Mouse (Mus musculus): ENCODE results near the gene Prpf8. TPM values are rescaled to one million over a fixed set of nuclear protein-coding genes. Genes with fewer than 3 reads are reported as not detected.
A peak's percentile ranks its signal among the peaks of the same experiment; 100 is the strongest.

Gene Prpf8
- total and polyA plus RNA-seq, 3 experiments: 187 to 345 (median 246) TPM

DNA sequence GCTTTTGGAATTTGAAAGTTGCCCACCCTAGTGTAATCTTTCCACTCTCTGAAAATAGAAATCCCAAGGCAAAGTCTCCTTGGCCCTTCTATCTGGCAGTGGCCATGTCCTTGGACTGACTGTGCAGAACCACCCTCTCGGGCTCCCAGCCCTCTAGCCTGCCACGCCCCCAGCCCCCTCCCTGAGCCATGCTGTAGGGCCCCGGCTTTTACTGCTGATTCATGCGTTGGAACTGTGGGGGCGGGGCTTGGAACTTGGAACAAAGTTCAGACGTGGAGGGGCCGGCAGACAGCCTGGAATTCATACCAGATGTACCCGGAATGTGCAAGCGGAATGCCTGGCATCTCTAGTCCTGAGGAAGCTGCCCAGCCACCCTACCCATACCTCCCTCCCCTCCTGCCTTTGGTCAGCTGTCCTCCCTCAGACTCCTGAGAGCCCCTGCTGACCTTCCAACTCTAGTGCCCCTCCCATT lies 23.7 kb upstream of the Prpf8 start:
- dilution Hi-C loops (cut with MboI; ENCODE audit: extremely low pct_ligation_motif_present, extremely low pct_unique_long_range_greater_than_20kb, low sequenced_read_pairs) (no loop called here), in situ Hi-C loops (cut with MboI; ENCODE audit: low pct_ligation_motif_present, low pct_unique_long_range_greater_than_20kb, low sequenced_read_pairs) (no loop called here)
- Histone ChIP-seq H3K27ac (ENCODE audit: insufficient read depth, low read depth) (no peak overlapping the region), H3K79me2 (replicated peaks; ENCODE audit: control insufficient read depth, extremely low read depth, insufficient read depth, poor library complexity, severe bottlenecking) (peaks cover 10% of the 10 kb centered on the region; the same call in 1 of the 2 replicates), H3K4me2 (ENCODE audit: insufficient read depth, low read depth, poor library complexity, severe bottlenecking) (peak overlapping the region; percentile 52), H3K27me3 (replicated peaks) (no peaks in the 10 kb centered on the region), H3K9me3 (replicated peaks; ENCODE audit: low read length) (peaks cover 12% of the 10 kb centered on the region), H3K9ac (ENCODE audit: insufficient read depth, low read depth) (peak overlapping the region; percentile 92), H3K36me3 (replicated peaks in 1 of 2; ENCODE audit: control insufficient read depth in 1 of 2, insufficient read depth in 1 of 2, low read length in 1 of 2) (peaks cover 20 to 30% of the 10 kb centered on the region in 2 experiments), H3K4me1 (ENCODE audit: control insufficient read depth in 1 of 2, insufficient read depth in 2 of 2) (peaks cover 17 to 66% of the 10 kb centered on the region in 2 experiments), H3K4me3 (replicated peaks in 1 of 3; ENCODE audit: low read depth in 2 of 3, low read length in 2 of 3, poor library complexity in 1 of 3) (peak overlapping the region; percentile 72 to 92 (median 83))
- TF ChIP-seq CTCF (conservative IDR thresholded peaks at IDR 0.05 in 1 of 2, IDR thresholded peaks at IDR 0.05 in 1 of 2; ENCODE audit: low read depth in 2 of 2, low read length in 2 of 2): no peak
- no peak for TF ChIP-seq JUND (conservative IDR thresholded peaks at IDR 0.05; ENCODE audit: low read depth, low read length)
- no peak for TF ChIP-seq TBP (conservative IDR thresholded peaks at IDR 0.05; ENCODE audit: low read depth, low read length)
- no peak for TF ChIP-seq MAX (IDR thresholded peaks at IDR 0.05; ENCODE audit: low read length)
- TF ChIP-seq EP300 (IDR thresholded peaks at IDR 0.05; ENCODE audit: low read length): no peak; the same call in 1 of the 2 replicates
- TF ChIP-seq MYC (IDR thresholded peaks at IDR 0.05; ENCODE audit: low read depth, low read length): no peak
- no peak for TF ChIP-seq MEF2A (IDR thresholded peaks at IDR 0.05; ENCODE audit: borderline replicate concordance, low read depth, low read length)
- no peak for TF ChIP-seq IRF4 (IDR thresholded peaks at IDR 0.05; ENCODE audit: low read depth, low read length)
- TF ChIP-seq SIN3A (IDR thresholded peaks at IDR 0.05; ENCODE audit: low read length): peak; percentile 59; the same call in 1 of the 2 replicates
- no peak for TF ChIP-seq SMC3 (IDR thresholded peaks at IDR 0.05; ENCODE audit: low read depth, low read length)
- TF ChIP-seq MAZ (IDR thresholded peaks at IDR 0.05; ENCODE audit: low read depth, low read length): peak; percentile 18; the same call in 1 of the 2 replicates
- no peak for TF ChIP-seq POLR2A (IDR thresholded peaks at IDR 0.05; ENCODE audit: low read depth, low read length)
- peak; percentile 1; the same call in 1 of the 2 replicates for TF ChIP-seq NELFE (IDR thresholded peaks at IDR 0.05; ENCODE audit: low read depth, low read length)
- peak; percentile 63; the same call in 1 of the 2 replicates for TF ChIP-seq MXI1 (IDR thresholded peaks at IDR 0.05; ENCODE audit: low read depth, low read length)
- peak; percentile 76; the same call in 1 of the 2 replicates for TF ChIP-seq MAFK (IDR thresholded peaks at IDR 0.05; ENCODE audit: insufficient replicate concordance, low read length)
- TF ChIP-seq ZC3H11A (IDR thresholded peaks at IDR 0.05; ENCODE audit: low read depth, low read length): no peak
- TF ChIP-seq CHD2 (IDR thresholded peaks at IDR 0.05; ENCODE audit: low read length): no peak
- no peak for TF ChIP-seq UBTF (IDR thresholded peaks at IDR 0.05; ENCODE audit: low read depth, low read length)
- no peak for TF ChIP-seq ZKSCAN1 (IDR thresholded peaks at IDR 0.05; ENCODE audit: borderline replicate concordance, low read depth, low read length)
- no peak for TF ChIP-seq NRF1 (IDR thresholded peaks at IDR 0.05; ENCODE audit: low read depth, low read length)
- TF ChIP-seq KAT2A (IDR thresholded peaks at IDR 0.05; ENCODE audit: insufficient replicate concordance, low read length): no peak
- peak; percentile 81 for DNase-seq (ENCODE audit: extremely low read depth)

DNA sequence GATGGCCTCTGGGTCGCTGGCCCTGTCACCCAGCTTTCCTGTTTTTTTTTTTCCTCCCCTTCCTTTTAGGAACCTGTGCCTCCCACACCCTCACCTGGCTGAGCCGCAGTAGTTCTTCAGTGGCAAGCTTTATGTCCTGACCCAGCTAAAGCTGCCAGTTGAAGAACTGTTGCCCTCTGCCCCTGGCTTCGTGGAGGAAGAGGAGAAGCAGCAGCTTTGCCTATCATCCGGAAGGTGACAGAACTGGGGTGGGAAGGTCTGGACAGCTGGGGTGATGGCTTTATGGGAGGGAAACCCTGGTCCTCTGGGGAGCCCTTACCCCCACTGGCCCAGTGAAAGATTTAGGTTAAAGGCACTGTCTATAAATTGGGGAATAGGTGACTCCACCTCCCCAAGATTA lies 23.0 kb upstream of the Prpf8 start:
- in situ Hi-C loops (cut with MboI; ENCODE audit: low pct_ligation_motif_present, low pct_unique_long_range_greater_than_20kb, low sequenced_read_pairs): no loop called here
- no peak overlapping the region for H3K4me3 ChIP-seq (replicated peaks in 1 of 3; ENCODE audit: low read depth in 2 of 3, low read length in 2 of 3, poor library complexity in 1 of 3)
- H3K4me1 ChIP-seq (ENCODE audit: control insufficient read depth in 1 of 2, insufficient read depth in 2 of 2): peaks cover 15 to 61% of the 10 kb centered on the region in 2 experiments
- H3K27ac ChIP-seq (ENCODE audit: insufficient read depth, low read depth): no peak overlapping the region
- peak overlapping the region; percentile 52; the same call in 1 of the 2 replicates for H3K4me2 ChIP-seq (ENCODE audit: insufficient read depth, low read depth, poor library complexity, severe bottlenecking)
- DNase-seq (ENCODE audit: extremely low read depth): no peak
- peaks cover 20 to 30% of the 10 kb centered on the region in 2 experiments for H3K36me3 ChIP-seq (replicated peaks in 1 of 2; ENCODE audit: control insufficient read depth in 1 of 2, insufficient read depth in 1 of 2, low read length in 1 of 2)
- TF ChIP-seq TBP (conservative IDR thresholded peaks at IDR 0.05; ENCODE audit: low read depth, low read length) (no peak), JUND (conservative IDR thresholded peaks at IDR 0.05; ENCODE audit: low read depth, low read length) (no peak), MYC (IDR thresholded peaks at IDR 0.05; ENCODE audit: low read depth, low read length) (no peak), MAX (IDR thresholded peaks at IDR 0.05; ENCODE audit: low read length) (no peak), GABPA (IDR thresholded peaks at IDR 0.05; ENCODE audit: insufficient replicate concordance, low read depth, low read length) (no peak), MEF2A (IDR thresholded peaks at IDR 0.05; ENCODE audit: borderline replicate concordance, low read depth, low read length) (no peak), SMC3 (IDR thresholded peaks at IDR 0.05; ENCODE audit: low read depth, low read length) (no peak), KAT2A (IDR thresholded peaks at IDR 0.05; ENCODE audit: insufficient replicate concordance, low read length) (no peak), ZC3H11A (IDR thresholded peaks at IDR 0.05; ENCODE audit: low read depth, low read length) (no peak), CHD1 (IDR thresholded peaks at IDR 0.05; ENCODE audit: low read depth, low read length) (no peak), NRF1 (IDR thresholded peaks at IDR 0.05; ENCODE audit: low read depth, low read length) (no peak)
- peaks cover 10% of the 10 kb centered on the region; the same call in 1 of the 2 replicates for H3K79me2 ChIP-seq (replicated peaks; ENCODE audit: control insufficient read depth, extremely low read depth, insufficient read depth, poor library complexity, severe bottlenecking)
- H3K27me3 ChIP-seq (replicated peaks): no peaks in the 10 kb centered on the region
- no peak overlapping the region for H3K9ac ChIP-seq (ENCODE audit: insufficient read depth, low read depth)
- dilution Hi-C loops (cut with MboI; ENCODE audit: extremely low pct_ligation_motif_present, extremely low pct_unique_long_range_greater_than_20kb, low sequenced_read_pairs): no loop called here
- peaks cover 12% of the 10 kb centered on the region for H3K9me3 ChIP-seq (replicated peaks; ENCODE audit: low read length)

All from CH12.LX (cell line).